ENCODE assay signal across 12 mouse cellular contexts in the genomic region with DNA sequence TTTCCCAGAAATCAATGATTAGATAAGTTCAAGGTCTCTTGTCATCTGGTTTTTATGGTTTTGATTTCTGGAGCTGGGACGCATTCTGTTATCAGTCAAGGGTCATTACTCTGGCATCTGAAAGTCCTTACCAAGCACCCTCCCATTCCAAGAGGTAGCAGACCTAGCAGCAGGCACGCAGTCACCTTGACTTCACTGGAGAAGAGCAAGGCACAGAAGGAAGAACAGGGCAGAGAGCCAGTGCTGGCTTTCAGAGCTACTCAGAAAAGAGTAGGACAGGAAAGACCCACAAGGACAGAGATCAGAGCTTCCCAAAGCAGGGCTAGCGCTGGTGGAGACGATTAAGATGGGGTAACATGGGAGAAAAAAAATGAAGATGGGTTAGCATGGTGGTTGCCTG.
"Had no signal": no experiment of that assay in that cellular context is flagged by ENCODE, and none has a peak within 500 bp of the region (broad histone marks: within the 10 kb centered on the region; RNA-seq: fewer than 3 reads in every experiment).

No protein-coding gene starts in this region.

- H3K9me3 ChIP-seq: liver, embryonic 15.5 days; midbrain, embryonic 13.5 days had no signal

- H3K4me2 ChIP-seq: liver, embryonic 11.5 days; liver, embryonic 15.5 days; midbrain, embryonic 13.5 days had no signal

- ATAC-seq: lung, postnatal 0 days; midbrain, embryonic 13.5 days had no signal

- DNase-seq: kidney, postnatal 10 days; kidney, postnatal 4 days; left cerebral cortex, postnatal 4 days; lung, adult 2 months; lung, postnatal 36 days; right cerebral cortex, postnatal 14 days; thymus, postnatal 4 days had no signal

- H3K4me3 ChIP-seq: liver, embryonic 15.5 days; midbrain, embryonic 13.5 days had no signal

- H3K9ac ChIP-seq: liver, embryonic 15.5 days; midbrain, embryonic 13.5 days had no signal

- H3K27me3 ChIP-seq: liver, embryonic 15.5 days; midbrain, embryonic 13.5 days had no signal

- H3K36me3 ChIP-seq: liver, embryonic 15.5 days; midbrain, embryonic 13.5 days had no signal

- H3K27ac ChIP-seq: liver, embryonic 15.5 days; midbrain, embryonic 13.5 days; stomach, postnatal 0 days had no signal

- H3K4me1 ChIP-seq: liver, embryonic 15.5 days; midbrain, embryonic 13.5 days had no signal
